Mouse (Mus musculus): ENCODE measurements around the gene Tram1l1. TPM values are rescaled to one million over a fixed set of nuclear protein-coding genes. Genes with fewer than 3 reads are reported as not detected.
"Not testable (repeated sequence)": the region's sequence is repeated elsewhere in the genome, so short reads cannot be mapped to it uniquely, and the experiment has no call there.

Tram1l1 gene
- total RNA-seq, 1 experiment: 3.1 TPM

GRCm38 (mm10) chr3:124274928-124275609 lies 45.6 kb upstream of the Tram1l1 start:
- in situ Hi-C loops (cut with MboI; ENCODE audit: low sequenced_read_pairs in 2 of 2, unreplicated experiment in 2 of 2); H3K4me3 ChIP-seq (ENCODE audit: insufficient read depth in 1 of 2, low read depth in 1 of 2, low read length in 2 of 2, poor library complexity in 1 of 2, severe bottlenecking in 1 of 2): not testable (repeated sequence)
- peak; percentile 27 for DNase-seq (ENCODE audit: low read depth, low spot score)

DNA sequence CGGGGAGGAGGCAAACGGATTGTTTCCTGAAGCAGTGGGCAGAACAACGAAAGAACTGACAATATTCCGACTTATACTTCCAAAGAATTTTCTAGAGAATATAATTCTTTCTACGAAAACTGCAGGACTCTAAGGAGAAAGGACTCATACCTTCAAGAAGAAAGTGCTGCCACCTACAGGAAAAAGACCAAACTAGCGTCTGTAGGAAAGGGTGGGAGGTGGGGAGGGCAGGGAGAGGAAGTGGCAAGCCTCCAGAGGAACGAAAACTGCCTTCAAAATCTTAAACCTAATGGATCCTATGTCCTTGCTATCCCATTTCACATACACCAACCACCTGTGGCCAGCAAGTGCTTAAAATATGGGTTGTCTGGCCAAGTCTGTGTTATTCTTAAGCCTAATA lies 31.7 kb upstream of the Tram1l1 start:
- H3K27ac ChIP-seq (ENCODE audit: insufficient read depth, low read depth, low read length, poor library complexity, severe bottlenecking); H3K36me3 ChIP-seq (ENCODE audit: control insufficient read depth, insufficient read depth, low read length, poor library complexity, severe bottlenecking); H3K9ac ChIP-seq (ENCODE audit: insufficient read depth, low read depth, low read length, poor library complexity, severe bottlenecking); H3K4me1 ChIP-seq (ENCODE audit: control insufficient read depth in 2 of 2, insufficient read depth in 2 of 2, low read length in 2 of 2, poor library complexity in 1 of 2); DNase-seq (ENCODE audit: low read depth, low spot score); H3K4me3 ChIP-seq (ENCODE audit: insufficient read depth in 1 of 2, low read depth in 1 of 2, low read length in 2 of 2, poor library complexity in 1 of 2, severe bottlenecking in 1 of 2); H3K9me3 ChIP-seq (ENCODE audit: control insufficient read depth, insufficient read depth, low read depth, low read length); in situ Hi-C loops (cut with MboI; ENCODE audit: low sequenced_read_pairs in 2 of 2, unreplicated experiment in 2 of 2): not testable (repeated sequence)
- TF ChIP-seq ZNF384 (IDR thresholded peaks at IDR 0.05; ENCODE audit: low read depth, low read length): 0 out of 2 replicates have a peak, but pooled peaks have one; percentile 28

More at GRCm38 (mm10) chr3:124274928-124275609, 45.6 kb upstream of the Tram1l1 start:
- peak; percentile 85; the same call in 1 of the 2 replicates for TF ChIP-seq ZC3H11A (IDR thresholded peaks at IDR 0.05; ENCODE audit: borderline replicate concordance, low read depth, low read length)
- not testable (repeated sequence) for H3K36me3 ChIP-seq (ENCODE audit: control insufficient read depth, insufficient read depth, low read length, poor library complexity, severe bottlenecking); H3K27ac ChIP-seq (ENCODE audit: insufficient read depth, low read depth, low read length, poor library complexity, severe bottlenecking); H3K9ac ChIP-seq (ENCODE audit: insufficient read depth, low read depth, low read length, poor library complexity, severe bottlenecking); H3K9me3 ChIP-seq (ENCODE audit: control insufficient read depth, insufficient read depth, low read depth, low read length); H3K4me1 ChIP-seq (ENCODE audit: control insufficient read depth in 2 of 2, insufficient read depth in 2 of 2, low read length in 2 of 2, poor library complexity in 1 of 2)

DNA sequence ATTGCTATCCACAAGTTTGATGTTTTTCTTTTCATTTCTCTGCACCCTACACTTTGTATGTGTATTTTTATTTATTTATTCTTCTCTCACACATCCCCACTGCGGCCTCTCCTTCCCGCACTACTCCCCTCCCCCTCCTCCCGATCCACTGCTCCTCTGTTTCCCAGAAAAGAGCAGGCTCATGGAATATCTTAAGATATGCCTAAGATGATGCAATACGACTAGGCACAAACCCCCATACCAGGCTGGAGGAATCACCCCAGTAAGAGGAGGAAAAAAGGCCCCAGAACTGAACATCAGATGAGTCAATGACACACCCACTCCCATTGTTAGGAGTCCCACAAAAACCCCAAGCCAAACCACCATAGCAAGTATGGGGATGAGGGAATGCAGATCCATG lies 1.4 kb upstream of the Tram1l1 start:
- H3K4me1 ChIP-seq (ENCODE audit: control insufficient read depth in 2 of 2, insufficient read depth in 2 of 2, low read length in 2 of 2, poor library complexity in 1 of 2): peaks cover 0 to 2% of the 10 kb centered on the region in 2 experiments; a peak in 1 of 4 replicates
- H3K4me3 ChIP-seq (ENCODE audit: insufficient read depth in 1 of 2, low read depth in 1 of 2, low read length in 2 of 2, poor library complexity in 1 of 2, severe bottlenecking in 1 of 2): no peak overlapping the region
- in situ Hi-C loops (cut with MboI; ENCODE audit: low sequenced_read_pairs in 2 of 2, unreplicated experiment in 2 of 2): no loop called here
- H3K36me3 ChIP-seq (ENCODE audit: control insufficient read depth, insufficient read depth, low read length, poor library complexity, severe bottlenecking): no peaks in the 10 kb centered on the region
- H3K9ac ChIP-seq (ENCODE audit: insufficient read depth, low read depth, low read length, poor library complexity, severe bottlenecking): no peak overlapping the region
- TF ChIP-seq HCFC1 (IDR thresholded peaks at IDR 0.05; ENCODE audit: borderline replicate concordance, insufficient read depth, low read length): no peak
- no peak for TF ChIP-seq ZNF384 (IDR thresholded peaks at IDR 0.05; ENCODE audit: low read depth, low read length)
- no peak for TF ChIP-seq CHD2 (IDR thresholded peaks at IDR 0.05; ENCODE audit: low read depth, low read length)
- TF ChIP-seq MAFK (IDR thresholded peaks at IDR 0.05; ENCODE audit: insufficient read depth, low read depth, low read length): no peak
- no peak for TF ChIP-seq ZC3H11A (IDR thresholded peaks at IDR 0.05; ENCODE audit: borderline replicate concordance, low read depth, low read length)
- no peak overlapping the region for H3K27ac ChIP-seq (ENCODE audit: insufficient read depth, low read depth, low read length, poor library complexity, severe bottlenecking)
- H3K9me3 ChIP-seq (ENCODE audit: control insufficient read depth, insufficient read depth, low read depth, low read length): no peaks in the 10 kb centered on the region
- no peak for DNase-seq (ENCODE audit: low read depth, low spot score)

DNA sequence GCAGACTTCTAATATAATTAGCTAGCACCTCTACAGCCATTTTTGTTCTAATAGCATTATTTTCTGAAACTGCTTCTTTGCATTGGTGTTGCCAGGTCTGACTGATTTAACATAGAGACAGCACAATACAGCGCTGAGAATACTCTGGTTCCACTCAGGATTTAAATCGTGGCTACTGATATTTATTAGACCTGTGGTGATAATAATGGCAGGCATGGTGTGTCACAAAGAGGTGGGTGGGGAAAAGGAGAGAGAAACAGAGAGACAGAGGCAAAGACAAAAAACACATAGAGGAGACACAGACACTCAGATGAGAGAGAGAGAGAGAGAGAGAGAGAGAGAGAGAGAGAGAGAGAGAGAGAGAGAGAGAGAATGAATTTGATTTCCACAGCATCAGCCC lies 257 bp upstream of the Tram1l1 start:
- no peak for DNase-seq (ENCODE audit: low read depth, low spot score)
- Histone ChIP-seq H3K9me3 (ENCODE audit: control insufficient read depth, insufficient read depth, low read depth, low read length) (no peaks in the 10 kb centered on the region), H3K36me3 (ENCODE audit: control insufficient read depth, insufficient read depth, low read length, poor library complexity, severe bottlenecking) (no peaks in the 10 kb centered on the region), H3K4me3 (ENCODE audit: insufficient read depth in 1 of 2, low read depth in 1 of 2, low read length in 2 of 2, poor library complexity in 1 of 2, severe bottlenecking in 1 of 2) (peak overlapping the region; percentile 56 to 60), H3K27ac (ENCODE audit: insufficient read depth, low read depth, low read length, poor library complexity, severe bottlenecking) (no peak overlapping the region), H3K9ac (ENCODE audit: insufficient read depth, low read depth, low read length, poor library complexity, severe bottlenecking) (no peak overlapping the region), H3K4me1 (ENCODE audit: control insufficient read depth in 2 of 2, insufficient read depth in 2 of 2, low read length in 2 of 2, poor library complexity in 1 of 2) (peaks cover 0 to 2% of the 10 kb centered on the region in 2 experiments; a peak in 1 of 4 replicates)
- in situ Hi-C loops (cut with MboI; ENCODE audit: low sequenced_read_pairs in 2 of 2, unreplicated experiment in 2 of 2): no loop called here
- TF ChIP-seq MAFK (IDR thresholded peaks at IDR 0.05; ENCODE audit: insufficient read depth, low read depth, low read length): no peak
- no peak for TF ChIP-seq ZNF384 (IDR thresholded peaks at IDR 0.05; ENCODE audit: low read depth, low read length)
- no peak for TF ChIP-seq ZC3H11A (IDR thresholded peaks at IDR 0.05; ENCODE audit: borderline replicate concordance, low read depth, low read length)
- no peak for TF ChIP-seq HCFC1 (IDR thresholded peaks at IDR 0.05; ENCODE audit: borderline replicate concordance, insufficient read depth, low read length)
- no peak for TF ChIP-seq CHD2 (IDR thresholded peaks at IDR 0.05; ENCODE audit: low read depth, low read length)

- no peaks in the 10 kb centered on the region for H3K36me3 ChIP-seq (ENCODE audit: control insufficient read depth, insufficient read depth, low read length, poor library complexity, severe bottlenecking)
- no peak overlapping the region for H3K9ac ChIP-seq (ENCODE audit: insufficient read depth, low read depth, low read length, poor library complexity, severe bottlenecking)
- in situ Hi-C loops (cut with MboI; ENCODE audit: low sequenced_read_pairs in 2 of 2, unreplicated experiment in 2 of 2): no loop called here
- TF ChIP-seq MAFK (IDR thresholded peaks at IDR 0.05; ENCODE audit: insufficient read depth, low read depth, low read length): no peak
- TF ChIP-seq ZC3H11A (IDR thresholded peaks at IDR 0.05; ENCODE audit: borderline replicate concordance, low read depth, low read length): no peak
- no peak for TF ChIP-seq ZNF384 (IDR thresholded peaks at IDR 0.05; ENCODE audit: low read depth, low read length)
- TF ChIP-seq HCFC1 (IDR thresholded peaks at IDR 0.05; ENCODE audit: borderline replicate concordance, insufficient read depth, low read length): no peak
- no peak for TF ChIP-seq CHD2 (IDR thresholded peaks at IDR 0.05; ENCODE audit: low read depth, low read length)
- no peaks in the 10 kb centered on the region for H3K9me3 ChIP-seq (ENCODE audit: control insufficient read depth, insufficient read depth, low read depth, low read length)
- no peaks in the 10 kb centered on the region for H3K4me1 ChIP-seq (ENCODE audit: control insufficient read depth in 2 of 2, insufficient read depth in 2 of 2, low read length in 2 of 2, poor library complexity in 1 of 2)
- no peak for DNase-seq (ENCODE audit: low read depth, low spot score)
- no peak overlapping the region for H3K4me3 ChIP-seq (ENCODE audit: insufficient read depth in 1 of 2, low read depth in 1 of 2, low read length in 2 of 2, poor library complexity in 1 of 2, severe bottlenecking in 1 of 2)
- no peak overlapping the region for H3K27ac ChIP-seq (ENCODE audit: insufficient read depth, low read depth, low read length, poor library complexity, severe bottlenecking)
Measured at GRCm38 (mm10) chr3:124346445-124346844, 25.8 kb downstream of the Tram1l1 start.
